Mouse (Mus musculus): ENCODE data around the gene Creb5.

Gene Creb5

GRCm38 (mm10) chr6:53594316-53594715 is 307.2 kb downstream of the Creb5 start:
- in situ Hi-C loops (cut with MboI; ENCODE audit: low pct_unique_long_range_greater_than_20kb in 1 of 2, low sequenced_read_pairs in 2 of 2, unreplicated experiment in 1 of 2), result no loop called here

- in situ Hi-C loops (cut with MboI; ENCODE audit: low pct_unique_long_range_greater_than_20kb in 1 of 2, low sequenced_read_pairs in 2 of 2, unreplicated experiment in 1 of 2), result no loop called here
These were observed 309.3 kb downstream of the Creb5 start for GRCm38 (mm10) chr6:53596402-53596801.

- in situ Hi-C loops (cut with MboI; ENCODE audit: low pct_unique_long_range_greater_than_20kb in 1 of 2, low sequenced_read_pairs in 2 of 2, unreplicated experiment in 1 of 2), result no loop called here
These were observed 316.0 kb downstream of the Creb5 start for GRCm38 (mm10) chr6:53603041-53603440.

GRCm38 (mm10) chr6:53603695-53604094 is 316.6 kb downstream of the Creb5 start:
- in situ Hi-C loops (cut with MboI; ENCODE audit: low pct_unique_long_range_greater_than_20kb in 1 of 2, low sequenced_read_pairs in 2 of 2, unreplicated experiment in 1 of 2), result no loop called here

- in situ Hi-C loops (cut with MboI; ENCODE audit: low pct_unique_long_range_greater_than_20kb in 1 of 2, low sequenced_read_pairs in 2 of 2, unreplicated experiment in 1 of 2), result no loop called here
These were observed 317.3 kb downstream of the Creb5 start for GRCm38 (mm10) chr6:53604386-53604785.

GRCm38 (mm10) chr6:53605184-53605583 is 318.1 kb downstream of the Creb5 start:
- in situ Hi-C loops (cut with MboI; ENCODE audit: low pct_unique_long_range_greater_than_20kb in 1 of 2, low sequenced_read_pairs in 2 of 2, unreplicated experiment in 1 of 2), result no loop called here

GRCm38 (mm10) chr6:53611451-53611945 is 324.4 kb downstream of the Creb5 start:
- in situ Hi-C loops (cut with MboI; ENCODE audit: low pct_unique_long_range_greater_than_20kb in 1 of 2, low sequenced_read_pairs in 2 of 2, unreplicated experiment in 1 of 2), result no loop called here

GRCm38 (mm10) chr6:53612681-53613080 is 325.6 kb downstream of the Creb5 start:
- in situ Hi-C loops (cut with MboI; ENCODE audit: low pct_unique_long_range_greater_than_20kb in 1 of 2, low sequenced_read_pairs in 2 of 2, unreplicated experiment in 1 of 2), result no loop called here

GRCm38 (mm10) chr6:53615440-53616211 is 328.6 kb downstream of the Creb5 start:
- in situ Hi-C loops (cut with MboI; ENCODE audit: low pct_unique_long_range_greater_than_20kb in 1 of 2, low sequenced_read_pairs in 2 of 2, unreplicated experiment in 1 of 2), result no loop called here

GRCm38 (mm10) chr6:53618164-53618563 is 331.1 kb downstream of the Creb5 start:
- in situ Hi-C loops (cut with MboI; ENCODE audit: low pct_unique_long_range_greater_than_20kb in 1 of 2, low sequenced_read_pairs in 2 of 2, unreplicated experiment in 1 of 2), result no loop called here

GRCm38 (mm10) chr6:53619676-53620075 is 332.6 kb downstream of the Creb5 start:
- in situ Hi-C loops (cut with MboI; ENCODE audit: low pct_unique_long_range_greater_than_20kb in 1 of 2, low sequenced_read_pairs in 2 of 2, unreplicated experiment in 1 of 2), result no loop called here

- in situ Hi-C loops (cut with MboI; ENCODE audit: low pct_unique_long_range_greater_than_20kb in 1 of 2, low sequenced_read_pairs in 2 of 2, unreplicated experiment in 1 of 2), result no loop called here
These were observed 334.2 kb downstream of the Creb5 start for GRCm38 (mm10) chr6:53621295-53621694.

- in situ Hi-C loops (cut with MboI; ENCODE audit: low pct_unique_long_range_greater_than_20kb in 1 of 2, low sequenced_read_pairs in 2 of 2, unreplicated experiment in 1 of 2), result no loop called here
These were observed 337.6 kb downstream of the Creb5 start for GRCm38 (mm10) chr6:53624455-53625276.

GRCm38 (mm10) chr6:53626044-53626443 is 339.0 kb downstream of the Creb5 start:
- in situ Hi-C loops (cut with MboI; ENCODE audit: low pct_unique_long_range_greater_than_20kb in 1 of 2, low sequenced_read_pairs in 2 of 2, unreplicated experiment in 1 of 2), result no loop called here

GRCm38 (mm10) chr6:53628714-53629113 is 341.6 kb downstream of the Creb5 start:
- in situ Hi-C loops (cut with MboI; ENCODE audit: low pct_unique_long_range_greater_than_20kb in 1 of 2, low sequenced_read_pairs in 2 of 2, unreplicated experiment in 1 of 2), result no loop called here

GRCm38 (mm10) chr6:53635453-53635852 is 348.4 kb downstream of the Creb5 start:
- in situ Hi-C loops (cut with MboI; ENCODE audit: low pct_unique_long_range_greater_than_20kb in 1 of 2, low sequenced_read_pairs in 2 of 2, unreplicated experiment in 1 of 2), result no loop called here

- in situ Hi-C loops (cut with MboI; ENCODE audit: low pct_unique_long_range_greater_than_20kb in 1 of 2, low sequenced_read_pairs in 2 of 2, unreplicated experiment in 1 of 2), result no loop called here
These were observed 350.6 kb downstream of the Creb5 start for GRCm38 (mm10) chr6:53637356-53638351.
